Mouse (Mus musculus) ES-E14 (cell line): ENCODE measurements at regions not wholly inside any gene's neighbourhood (a gene's known extent, or its start where the extent isn't known, plus 50 kb on each side); places are given as distances from the start of the nearest gene placed in this dataset.

Source experiments
- DNase-seq: peaks from one replicate; pipeline ENCODE4 v3.0.0-alpha.2; 2013; ENCODE audit warnings: low read depth, low spot score
- H3K27ac ChIP-seq: 2 replicates; pipeline ENCODE4 v1.5.1; 2012; ENCODE audit warnings: low read depth, mild to moderate bottlenecking, low read length, moderate library complexity, mixed read lengths; ENCODE audit not compliant: poor library complexity, insufficient read depth, severe bottlenecking
- H3K36me3 ChIP-seq: 2 replicates; pipeline ENCODE4 v1.6.1; 2012; ENCODE audit warnings: mild to moderate bottlenecking, low read length, moderate library complexity, mixed read lengths; ENCODE audit not compliant: control insufficient read depth, poor library complexity, insufficient read depth, severe bottlenecking
- H3K4me1 ChIP-seq, 2 experiments: fragments of 150-350 bp in 1 of 2; sonication (generic) in 1 of 2; 2 replicates each; pipeline ENCODE4 v1.6.1; 2012; ENCODE audit warnings: low read length in 2 of 2, mild to moderate bottlenecking in 1 of 2, mixed read lengths in 1 of 2; ENCODE audit not compliant: control insufficient read depth in 2 of 2, insufficient read depth in 2 of 2, poor library complexity in 1 of 2
- H3K4me3 ChIP-seq, 2 experiments: fragments of 150-350 bp in 1 of 2; sonication (generic) in 1 of 2; 2 replicates each; pipeline ENCODE4 v1.5.1; 2012; ENCODE audit warnings: low read length in 2 of 2, low read depth in 1 of 2, mild to moderate bottlenecking in 1 of 2, mixed read lengths in 1 of 2; ENCODE audit not compliant: insufficient read depth in 1 of 2, poor library complexity in 1 of 2, severe bottlenecking in 1 of 2
- H3K9ac ChIP-seq: 2 replicates; pipeline ENCODE4 v1.6.1; 2012; ENCODE audit warnings: low read depth, mild to moderate bottlenecking, low read length, mixed read lengths; ENCODE audit not compliant: poor library complexity, insufficient read depth, severe bottlenecking
- H3K9me3 ChIP-seq: fragments of 150-350 bp; sonication (generic); 2 replicates; pipeline ENCODE4 v1.6.1; 2012; ENCODE audit warnings: low read depth, mild to moderate bottlenecking, low read length; ENCODE audit not compliant: control insufficient read depth, insufficient read depth
- CHD2 ChIP-seq: IDR thresholded peaks from 2 replicates; pipeline ENCODE4 v1.6.1; 2014; ENCODE audit warnings: mild to moderate bottlenecking, low read depth, low read length, inconsistent platforms
- HCFC1 ChIP-seq: IDR thresholded peaks from 2 replicates; pipeline ENCODE4 v1.6.1; 2012; ENCODE audit warnings: low read length, inconsistent platforms, borderline replicate concordance; ENCODE audit not compliant: insufficient read depth
- MAFK ChIP-seq: IDR thresholded peaks from 2 replicates; pipeline ENCODE4 v1.6.1; 2014; ENCODE audit warnings: mild to moderate bottlenecking, low read depth, low read length, inconsistent platforms; ENCODE audit not compliant: insufficient read depth
- ZC3H11A ChIP-seq: IDR thresholded peaks from 2 replicates; pipeline ENCODE4 v1.6.1; 2012; ENCODE audit warnings: low read depth, mild to moderate bottlenecking, inconsistent platforms, low read length, borderline replicate concordance
- ZNF384 ChIP-seq: IDR thresholded peaks from 2 replicates; pipeline ENCODE4 v1.6.1; 2012; ENCODE audit warnings: low read depth, low read length, inconsistent platforms
- in situ Hi-C, 2 experiments: fragments of 600-800 bp; cut with MboI; formaldehyde crosslinking; loops; one replicate each; pipeline ENCODE4 v1.15.1; 2025; ENCODE audit warnings: low sequenced_read_pairs in 2 of 2, inconsistent platforms in 1 of 2; ENCODE audit not compliant: unreplicated experiment in 2 of 2

DNA sequence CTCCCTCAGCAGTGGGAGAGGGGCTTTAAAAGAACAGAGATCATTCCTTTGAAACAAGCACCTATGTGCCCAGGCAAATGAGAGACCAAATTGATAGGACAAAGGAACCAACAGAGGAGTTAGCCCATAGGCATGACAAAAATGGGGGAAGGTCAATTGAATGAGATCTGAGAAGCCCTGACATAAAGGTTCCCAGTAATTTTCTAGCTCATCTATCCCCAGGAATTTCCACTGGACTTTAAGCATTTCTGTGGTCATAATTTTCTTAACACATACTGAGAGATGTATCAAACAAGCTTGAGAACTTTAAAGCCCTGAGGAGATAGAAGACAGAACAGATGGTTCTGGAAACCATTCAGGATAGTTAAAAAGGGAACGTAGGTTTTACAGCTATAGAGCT lies 241.8 kb downstream of the Ddx10 start:
- no peaks in the 10 kb centered on the region for H3K4me1 ChIP-seq
- TF ChIP-seq CHD2: no peak
- TF ChIP-seq ZC3H11A: no peak
- no peak for TF ChIP-seq HCFC1
- TF ChIP-seq MAFK: no peak
- TF ChIP-seq ZNF384: no peak
- no peaks in the 10 kb centered on the region for H3K9me3 ChIP-seq
- H3K27ac ChIP-seq: no peak overlapping the region
- no peaks in the 10 kb centered on the region for H3K36me3 ChIP-seq
- no peak for DNase-seq
- in situ Hi-C loops: no loop called here
- H3K4me3 ChIP-seq: no peak overlapping the region
- H3K9ac ChIP-seq: no peak overlapping the region

DNA sequence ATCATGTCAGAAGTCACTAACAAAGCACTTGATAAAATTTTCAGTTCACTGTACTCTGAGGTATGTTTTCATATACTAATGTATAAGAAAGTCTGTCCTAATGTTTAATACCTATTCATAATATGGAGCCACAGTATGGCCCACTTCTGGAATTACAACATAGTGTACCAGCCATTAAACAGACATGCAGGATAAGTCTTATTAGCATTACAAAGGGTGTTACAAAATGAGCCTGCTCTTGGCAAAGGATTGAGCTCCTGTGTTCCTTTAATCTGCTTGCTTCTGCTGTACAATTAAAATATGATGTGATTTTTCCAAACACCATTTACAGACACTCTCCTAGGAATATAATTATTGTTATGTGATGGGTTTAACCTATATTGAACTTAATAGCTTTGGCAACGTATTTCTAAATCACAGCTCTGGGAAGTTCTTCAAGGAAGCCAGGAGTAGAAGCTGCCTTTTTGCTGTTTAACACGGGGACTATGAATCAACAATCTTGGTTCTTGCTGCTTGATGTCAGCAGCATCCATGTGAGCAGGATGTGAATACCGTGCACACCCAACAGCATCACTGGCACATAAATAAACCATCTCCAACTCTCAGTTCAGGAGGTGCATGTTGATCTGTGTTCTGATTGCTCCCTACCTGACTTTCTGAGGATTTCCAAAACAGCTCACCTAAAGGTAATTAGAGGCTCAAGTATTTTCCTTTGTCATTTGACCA lies 243.4 kb downstream of the Ddx10 start:
- in situ Hi-C loops: no loop called here
- Histone ChIP-seq H3K9ac (no peak overlapping the region), H3K27ac (no peak overlapping the region), H3K36me3 (no peaks in the 10 kb centered on the region), H3K4me1 (no peaks in the 10 kb centered on the region), H3K4me3 (no peak overlapping the region), H3K9me3 (no peaks in the 10 kb centered on the region)
- no peak for DNase-seq
- TF ChIP-seq HCFC1 (no peak), ZNF384 (no peak), ZC3H11A (no peak), CHD2 (no peak), MAFK (no peak)

DNA sequence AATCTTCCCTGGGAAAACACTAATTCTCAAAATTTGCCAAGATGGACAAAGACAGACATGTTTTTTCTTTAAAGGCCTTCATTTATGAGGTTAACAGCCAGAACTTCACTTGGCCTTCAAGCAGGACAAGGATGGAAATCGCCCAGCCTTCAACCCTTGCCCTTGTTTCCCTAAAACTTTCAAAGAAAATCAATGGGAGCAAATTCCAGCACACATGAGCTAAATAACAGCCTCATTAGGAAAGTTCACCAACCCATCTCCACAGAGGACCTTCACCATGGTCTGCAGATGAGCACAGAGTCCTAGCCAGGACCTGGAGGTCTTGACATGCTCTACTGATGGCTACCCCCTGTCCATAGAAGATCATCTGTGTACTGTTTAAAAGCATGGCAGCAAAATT lies 271.8 kb downstream of the Ddx10 start:
- no peaks in the 10 kb centered on the region for H3K4me1 ChIP-seq
- TF ChIP-seq CHD2 (no peak), ZC3H11A (no peak), MAFK (no peak), HCFC1 (no peak), ZNF384 (no peak)
- no peak overlapping the region for H3K27ac ChIP-seq
- H3K4me3 ChIP-seq: no peak overlapping the region
- no peak overlapping the region for H3K9ac ChIP-seq
- in situ Hi-C loops: no loop called here
- H3K9me3 ChIP-seq: no peaks in the 10 kb centered on the region
- no peaks in the 10 kb centered on the region for H3K36me3 ChIP-seq
- no peak for DNase-seq

DNA sequence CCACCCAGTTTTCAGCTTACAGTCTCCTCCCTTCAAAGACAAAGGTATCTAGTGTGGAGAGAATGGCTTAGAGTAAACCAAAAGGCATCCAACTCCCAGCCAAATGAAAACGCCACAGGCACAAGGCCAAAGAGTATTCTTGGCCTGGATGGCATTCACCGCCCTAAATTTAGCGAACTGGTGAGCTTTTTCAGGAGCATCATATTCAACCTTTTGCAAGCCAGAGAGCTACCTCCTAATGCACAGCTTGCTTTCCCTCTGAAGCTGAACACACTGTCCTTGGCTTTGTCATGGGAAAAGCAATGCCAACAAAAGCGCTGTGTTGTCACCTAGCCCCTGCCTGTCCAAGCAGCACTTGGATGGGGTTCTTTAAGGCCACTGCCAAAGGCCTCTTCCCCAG lies 282.2 kb downstream of the Ddx10 start:
- H3K4me3 ChIP-seq: no peak overlapping the region
- H3K27ac ChIP-seq: no peak overlapping the region
- in situ Hi-C loops: no loop called here
- no peaks in the 10 kb centered on the region for H3K4me1 ChIP-seq
- H3K9me3 ChIP-seq: no peaks in the 10 kb centered on the region
- no peak for TF ChIP-seq MAFK
- no peak for TF ChIP-seq ZC3H11A
- no peak for TF ChIP-seq HCFC1
- TF ChIP-seq ZNF384: no peak
- TF ChIP-seq CHD2: no peak
- H3K36me3 ChIP-seq: no peaks in the 10 kb centered on the region
- DNase-seq: no peak
- no peak overlapping the region for H3K9ac ChIP-seq
